Mouse (Mus musculus): Measurements from ENCODE around the gene Phf10. TPM values are rescaled to one million over a fixed set of nuclear protein-coding genes. Genes with fewer than 3 reads are reported as not detected.
"Not testable (repeated sequence)": the region's sequence is repeated elsewhere in the genome, so short reads cannot be mapped to it uniquely, and the experiment has no call there.

The Phf10 gene
- polyA plus RNA-seq, 1 experiment from 2014 or later, result 15.1 TPM

GRCm38 (mm10) chr17:14949161-14949827, 11.8 kb downstream of the Phf10 start:
- H3K27me3 ChIP-seq (replicated peaks; ENCODE audit: control insufficient read depth, insufficient read depth, low read length), result no peaks in the 10 kb centered on the region
- no peak overlapping the region for H3K4me2 ChIP-seq (ENCODE audit: low read length)
- H3K4me3 ChIP-seq (replicated peaks; ENCODE audit: low read length), result no peak overlapping the region
- H3K9me3 ChIP-seq (ENCODE audit: control insufficient read depth, low read length), result no peaks in the 10 kb centered on the region
- ATAC-seq, result no peak
- H3K9ac ChIP-seq (replicated peaks; ENCODE audit: low read depth, low read length), result no peak overlapping the region
- H3K27ac ChIP-seq (ENCODE audit: low read length), result no peak overlapping the region
- peaks cover 15% of the 10 kb centered on the region for H3K36me3 ChIP-seq (ENCODE audit: control insufficient read depth, insufficient read depth)
- WGBS, result 87% methylated on average over 7 of the region's 7 CpGs
- peaks cover 7% of the 10 kb centered on the region for H3K4me1 ChIP-seq (replicated peaks; ENCODE audit: control insufficient read depth, insufficient read depth, low read length)

GRCm38 (mm10) chr17:14944551-14944950, 16.5 kb downstream of the Phf10 start:
- WGBS, result 91% methylated on average over 1 of the region's 1 CpGs
- no peaks in the 10 kb centered on the region for H3K9me3 ChIP-seq (ENCODE audit: control insufficient read depth, low read length)
- peaks cover 18% of the 10 kb centered on the region for H3K4me1 ChIP-seq (replicated peaks; ENCODE audit: control insufficient read depth, insufficient read depth, low read length)
- H3K27ac ChIP-seq (ENCODE audit: low read length), result no peak overlapping the region
- H3K27me3 ChIP-seq (replicated peaks; ENCODE audit: control insufficient read depth, insufficient read depth, low read length), result no peaks in the 10 kb centered on the region
- H3K9ac ChIP-seq (replicated peaks; ENCODE audit: low read depth, low read length), result no peak overlapping the region
- H3K4me3 ChIP-seq (replicated peaks; ENCODE audit: low read length), result no peak overlapping the region
- no peak for ATAC-seq
- peaks cover 4% of the 10 kb centered on the region; the same call in 1 of the 2 replicates for H3K36me3 ChIP-seq (ENCODE audit: control insufficient read depth, insufficient read depth)
- no peak overlapping the region; the same call in 1 of the 2 replicates for H3K4me2 ChIP-seq (ENCODE audit: low read length)

- peak overlapping the region; percentile 84 for H3K9ac ChIP-seq (replicated peaks; ENCODE audit: low read depth, low read length)
- H3K27ac ChIP-seq (ENCODE audit: low read length), result no peak overlapping the region; the same call in 1 of the 2 replicates
- ATAC-seq, result peak; percentile 0; the same call in 1 of the 2 replicates
- H3K36me3 ChIP-seq (ENCODE audit: control insufficient read depth, insufficient read depth), result peaks cover 4% of the 10 kb centered on the region; the same call in 1 of the 2 replicates
- no peaks in the 10 kb centered on the region for H3K27me3 ChIP-seq (replicated peaks; ENCODE audit: control insufficient read depth, insufficient read depth, low read length)
- 19% methylated on average over 16 of the region's 16 CpGs for WGBS
- H3K9me3 ChIP-seq (ENCODE audit: control insufficient read depth, low read length), result no peaks in the 10 kb centered on the region
- peaks cover 18% of the 10 kb centered on the region for H3K4me1 ChIP-seq (replicated peaks; ENCODE audit: control insufficient read depth, insufficient read depth, low read length)
- H3K4me3 ChIP-seq (replicated peaks; ENCODE audit: low read length), result peak overlapping the region; percentile 79
- peak overlapping the region; percentile 97 for H3K4me2 ChIP-seq (ENCODE audit: low read length)
Measured at GRCm38 (mm10) chr17:14943729-14944059, 17.4 kb downstream of the Phf10 start.

- under 1% methylated on average over 54 of the region's 54 CpGs for WGBS
Measured at GRCm38 (mm10) chr17:14943009-14943728, 17.9 kb downstream of the Phf10 start, which contains the start of the genes Wdr27 and 1600012H06Rik. Gene Wdr27 (minus strand): TSS chr17:14943158. Gene 1600012H06Rik (plus strand): TSS chr17:14943184.

GRCm38 (mm10) chr17:14942181-14942580, 18.9 kb downstream of the Phf10 start:
- ATAC-seq; H3K27ac ChIP-seq (ENCODE audit: low read length); H3K9me3 ChIP-seq (ENCODE audit: control insufficient read depth, low read length); H3K27me3 ChIP-seq (replicated peaks; ENCODE audit: control insufficient read depth, insufficient read depth, low read length); H3K36me3 ChIP-seq (ENCODE audit: control insufficient read depth, insufficient read depth): not testable (repeated sequence)
- 61% methylated on average over 6 of the region's 6 CpGs for whole genome bisulfite sequencing
- H3K4me1 ChIP-seq (replicated peaks; ENCODE audit: control insufficient read depth, insufficient read depth, low read length), result peaks cover 18% of the 10 kb centered on the region
- peak overlapping the region; percentile 78; the same call in 1 of the 2 replicates for H3K9ac ChIP-seq (replicated peaks; ENCODE audit: low read depth, low read length)
- peak overlapping the region; percentile 60 for H3K4me2 ChIP-seq (ENCODE audit: low read length)
- H3K4me3 ChIP-seq (replicated peaks; ENCODE audit: low read length), result peak overlapping the region; percentile 79

More at GRCm38 (mm10) chr17:14943009-14943728, 17.9 kb downstream of the Phf10 start, which contains the start of the genes Wdr27 and 1600012H06Rik:
- H3K36me3 ChIP-seq (ENCODE audit: control insufficient read depth, insufficient read depth), result peaks cover 4% of the 10 kb centered on the region; the same call in 1 of the 2 replicates
- H3K4me3 ChIP-seq (replicated peaks; ENCODE audit: low read length), result peak within 1 kb of the TSS; percentile 79
- H3K27me3 ChIP-seq (replicated peaks; ENCODE audit: control insufficient read depth, insufficient read depth, low read length), result no peaks in the 10 kb centered on the region
- peaks cover 18% of the 10 kb centered on the region for H3K4me1 ChIP-seq (replicated peaks; ENCODE audit: control insufficient read depth, insufficient read depth, low read length)
- ATAC-seq, result peak; percentile 99
- peak within 1 kb of the TSS; percentile 74 for H3K27ac ChIP-seq (ENCODE audit: low read length)
- H3K9me3 ChIP-seq (ENCODE audit: control insufficient read depth, low read length), result no peaks in the 10 kb centered on the region
- H3K4me2 ChIP-seq (ENCODE audit: low read length), result peak within 1 kb of the TSS; percentile 97
- peak within 1 kb of the TSS; percentile 84 for H3K9ac ChIP-seq (replicated peaks; ENCODE audit: low read depth, low read length)

- H3K4me1 ChIP-seq (replicated peaks; ENCODE audit: control insufficient read depth, insufficient read depth, low read length), result no peaks in the 10 kb centered on the region
- H3K4me2 ChIP-seq (ENCODE audit: low read length), result no peak overlapping the region
- H3K36me3 ChIP-seq (ENCODE audit: control insufficient read depth, insufficient read depth), result no peaks in the 10 kb centered on the region
- no peak overlapping the region for H3K9ac ChIP-seq (replicated peaks; ENCODE audit: low read depth, low read length)
- WGBS, result 72% methylated on average over 5 of the region's 5 CpGs
- no peak for ATAC-seq
- H3K27me3 ChIP-seq (replicated peaks; ENCODE audit: control insufficient read depth, insufficient read depth, low read length), result no peaks in the 10 kb centered on the region
- no peak overlapping the region for H3K27ac ChIP-seq (ENCODE audit: low read length)
- H3K4me3 ChIP-seq (replicated peaks; ENCODE audit: low read length), result no peak overlapping the region
- H3K9me3 ChIP-seq (ENCODE audit: control insufficient read depth, low read length), result no peaks in the 10 kb centered on the region
Measured at GRCm38 (mm10) chr17:14935841-14936605, 25.1 kb downstream of the Phf10 start.

- not testable (repeated sequence) for H3K9ac ChIP-seq (replicated peaks; ENCODE audit: low read depth, low read length); ATAC-seq; H3K4me1 ChIP-seq (replicated peaks; ENCODE audit: control insufficient read depth, insufficient read depth, low read length); H3K27ac ChIP-seq (ENCODE audit: low read length); H3K36me3 ChIP-seq (ENCODE audit: control insufficient read depth, insufficient read depth); H3K9me3 ChIP-seq (ENCODE audit: control insufficient read depth, low read length); H3K4me2 ChIP-seq (ENCODE audit: low read length); H3K27me3 ChIP-seq (replicated peaks; ENCODE audit: control insufficient read depth, insufficient read depth, low read length); H3K4me3 ChIP-seq (replicated peaks; ENCODE audit: low read length)
- 86% methylated on average over 12 of the region's 14 CpGs for WGBS
Measured at GRCm38 (mm10) chr17:14935280-14935679, 25.8 kb downstream of the Phf10 start.

GRCm38 (mm10) chr17:14931469-14931868, 29.6 kb downstream of the Phf10 start:
- no peaks in the 10 kb centered on the region for H3K9me3 ChIP-seq (ENCODE audit: control insufficient read depth, low read length)
- H3K9ac ChIP-seq (replicated peaks; ENCODE audit: low read depth, low read length), result no peak overlapping the region
- H3K4me2 ChIP-seq (ENCODE audit: low read length), result no peak overlapping the region
- H3K4me1 ChIP-seq (replicated peaks; ENCODE audit: control insufficient read depth, insufficient read depth, low read length), result no peaks in the 10 kb centered on the region
- H3K36me3 ChIP-seq (ENCODE audit: control insufficient read depth, insufficient read depth), result no peaks in the 10 kb centered on the region
- WGBS, result 85% methylated on average over 5 of the region's 5 CpGs
- H3K27ac ChIP-seq (ENCODE audit: low read length), result no peak overlapping the region
- H3K4me3 ChIP-seq (replicated peaks; ENCODE audit: low read length), result no peak overlapping the region
- ATAC-seq, result no peak
- H3K27me3 ChIP-seq (replicated peaks; ENCODE audit: control insufficient read depth, insufficient read depth, low read length), result no peaks in the 10 kb centered on the region

- Histone ChIP-seq H3K36me3 (ENCODE audit: control insufficient read depth, insufficient read depth) (no peaks in the 10 kb centered on the region), H3K4me2 (ENCODE audit: low read length) (no peak overlapping the region), H3K4me3 (replicated peaks; ENCODE audit: low read length) (no peak overlapping the region), H3K27ac (ENCODE audit: low read length) (no peak overlapping the region), H3K9ac (replicated peaks; ENCODE audit: low read depth, low read length) (no peak overlapping the region), H3K9me3 (ENCODE audit: control insufficient read depth, low read length) (no peaks in the 10 kb centered on the region), H3K27me3 (replicated peaks; ENCODE audit: control insufficient read depth, insufficient read depth, low read length) (no peaks in the 10 kb centered on the region), H3K4me1 (replicated peaks; ENCODE audit: control insufficient read depth, insufficient read depth, low read length) (no peaks in the 10 kb centered on the region)
- 86% methylated on average over 7 of the region's 7 CpGs for WGBS
- ATAC-seq, result no peak
Measured at GRCm38 (mm10) chr17:14930697-14931096, 30.4 kb downstream of the Phf10 start.

Data from forebrain, embryonic 16.5 days (tissue).